Mouse (Mus musculus): Measurements from ENCODE around the gene Btf3. TPM values are rescaled to one million over a fixed set of nuclear protein-coding genes. Genes with fewer than 3 reads are reported as not detected.

Btf3 gene
- 263 and 326 TPM in 2 replicates for polyA plus RNA-seq (2015; fragmentation: Nextera tagmentation; extraction: Ambion mirVana)

- peak; percentile 90 for ATAC-seq (ENCODE audit: insufficient read depth)
- H3K27ac ChIP-seq (replicated peaks), result peak within 1 kb of the TSS; percentile 87
- peaks cover 26% of the 10 kb centered on the region for H3K36me3 ChIP-seq (replicated peaks)
- H3K4me1 ChIP-seq (replicated peaks), result peaks cover 17% of the 10 kb centered on the region
- H3K9me3 ChIP-seq (replicated peaks), result no peaks in the 10 kb centered on the region
- H3K4me3 ChIP-seq (replicated peaks), result peak within 1 kb of the TSS; percentile 97
- H3K4me2 ChIP-seq, result peak within 1 kb of the TSS; percentile 70
- H3K9ac ChIP-seq, result peak within 1 kb of the TSS; percentile 96
- H3K27me3 ChIP-seq, result no peaks in the 10 kb centered on the region
- under 1% methylated on average over 90 of the region's 90 CpGs for WGBS (ENCODE audit: insufficient replicate concordance)
Measured at GRCm38 (mm10) chr13:98316480-98317245, at the start of gene Btf3. Btf3 (minus strand) TSS chr13:98317006.

GRCm38 (mm10) chr13:98365766-98366421, 49.1 kb upstream of the Btf3 start:
- WGBS (ENCODE audit: insufficient replicate concordance), result under 1% methylated on average over 52 of the region's 52 CpGs
- H3K36me3 ChIP-seq (replicated peaks), result no peaks in the 10 kb centered on the region
- H3K27ac ChIP-seq (replicated peaks), result no peak overlapping the region
- peaks cover 92% of the 10 kb centered on the region for H3K27me3 ChIP-seq
- H3K4me3 ChIP-seq (replicated peaks), result no peak overlapping the region
- peak overlapping the region; percentile 3 for H3K4me2 ChIP-seq
- no peaks in the 10 kb centered on the region; the same call in 1 of the 2 replicates for H3K4me1 ChIP-seq (replicated peaks)
- H3K9ac ChIP-seq, result no peak overlapping the region
- H3K9me3 ChIP-seq (replicated peaks), result no peaks in the 10 kb centered on the region
- ATAC-seq (ENCODE audit: insufficient read depth), result no peak

DNA sequence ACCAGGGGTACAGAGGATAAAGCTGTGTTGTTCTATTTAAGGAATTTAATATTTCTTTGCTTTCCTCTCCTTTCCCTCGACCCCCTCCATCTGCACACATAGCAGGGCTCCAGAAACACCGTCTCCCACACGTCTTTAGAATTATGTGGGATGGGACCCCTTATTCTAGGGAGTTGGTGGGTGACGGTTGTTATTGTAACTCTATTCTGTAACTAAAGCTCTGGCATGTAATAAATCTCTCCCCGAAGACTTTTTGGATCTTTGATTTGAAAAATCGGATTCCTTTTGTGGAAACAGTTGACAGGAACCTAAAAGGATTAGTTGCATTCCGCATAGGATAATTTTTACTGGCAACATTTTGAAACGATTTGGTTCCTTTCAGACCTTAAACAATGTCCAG, 48.3 kb upstream of the Btf3 start:
- no peaks in the 10 kb centered on the region; the same call in 1 of the 2 replicates for H3K4me1 ChIP-seq (replicated peaks)
- no peak overlapping the region for H3K9ac ChIP-seq
- peaks cover 95% of the 10 kb centered on the region for H3K27me3 ChIP-seq
- no peak overlapping the region for H3K4me2 ChIP-seq
- no peak for ATAC-seq (ENCODE audit: insufficient read depth)
- H3K27ac ChIP-seq (replicated peaks), result no peak overlapping the region
- H3K4me3 ChIP-seq (replicated peaks), result no peak overlapping the region
- no peaks in the 10 kb centered on the region for H3K9me3 ChIP-seq (replicated peaks)
- no peaks in the 10 kb centered on the region for H3K36me3 ChIP-seq (replicated peaks)
- 1% methylated on average over 8 of the region's 8 CpGs for WGBS (ENCODE audit: insufficient replicate concordance)

DNA sequence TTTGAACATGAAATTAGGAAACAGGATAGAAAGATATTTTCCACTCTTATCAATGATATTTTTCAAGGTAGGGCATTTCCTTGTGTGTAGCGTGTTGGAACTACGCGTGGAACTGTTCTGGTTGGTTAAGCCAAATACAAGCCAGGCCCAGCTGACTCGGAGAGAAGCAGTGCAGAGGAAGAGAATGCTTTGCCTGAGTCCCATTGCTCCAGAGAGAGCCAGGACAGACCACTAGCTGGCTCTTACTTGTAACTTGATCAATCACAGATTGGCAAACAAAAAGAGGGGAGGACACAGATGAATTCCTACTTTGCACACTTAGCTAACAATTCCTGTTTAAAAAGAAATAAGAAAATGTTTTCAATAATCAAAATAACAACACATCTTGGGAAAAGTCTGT, 46.2 kb upstream of the Btf3 start:
- 4% methylated on average over 4 of the region's 4 CpGs for WGBS (ENCODE audit: insufficient replicate concordance)
- H3K9ac ChIP-seq, result no peak overlapping the region
- H3K4me3 ChIP-seq (replicated peaks), result no peak overlapping the region
- no peaks in the 10 kb centered on the region for H3K36me3 ChIP-seq (replicated peaks)
- H3K4me1 ChIP-seq (replicated peaks), result no peaks in the 10 kb centered on the region; the same call in 1 of the 2 replicates
- no peak overlapping the region for H3K4me2 ChIP-seq
- no peak overlapping the region for H3K27ac ChIP-seq (replicated peaks)
- no peak for ATAC-seq (ENCODE audit: insufficient read depth)
- H3K9me3 ChIP-seq (replicated peaks), result no peaks in the 10 kb centered on the region
- peaks cover 95% of the 10 kb centered on the region for H3K27me3 ChIP-seq

DNA sequence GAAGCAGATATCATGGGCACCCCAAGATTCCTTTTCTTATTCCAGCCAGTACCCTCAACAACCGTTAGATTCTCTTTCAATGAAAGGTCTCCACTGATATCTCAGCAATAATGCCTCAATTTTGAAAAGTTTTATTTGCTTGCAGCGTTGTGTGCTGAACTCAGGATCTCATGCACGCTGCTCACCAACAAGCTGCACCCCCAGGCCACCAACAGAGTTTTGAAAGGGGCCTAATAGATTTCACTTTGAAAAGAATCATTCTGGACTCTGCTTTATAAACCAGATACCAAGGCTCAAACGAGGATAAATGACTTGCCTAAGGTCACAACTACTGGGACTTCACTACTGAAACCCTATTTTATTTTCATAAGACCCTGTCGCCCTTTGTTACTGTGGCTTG, 44.4 kb upstream of the Btf3 start:
- 8% methylated on average over 5 of the region's 5 CpGs for WGBS (ENCODE audit: insufficient replicate concordance)
- H3K4me1 ChIP-seq (replicated peaks), result no peaks in the 10 kb centered on the region; the same call in 1 of the 2 replicates
- H3K9ac ChIP-seq, result no peak overlapping the region
- ATAC-seq (ENCODE audit: insufficient read depth), result no peak
- no peak overlapping the region for H3K4me3 ChIP-seq (replicated peaks)
- H3K9me3 ChIP-seq (replicated peaks), result no peaks in the 10 kb centered on the region
- H3K36me3 ChIP-seq (replicated peaks), result no peaks in the 10 kb centered on the region
- H3K4me2 ChIP-seq, result no peak overlapping the region
- H3K27ac ChIP-seq (replicated peaks), result no peak overlapping the region
- H3K27me3 ChIP-seq, result peaks cover 93% of the 10 kb centered on the region

DNA sequence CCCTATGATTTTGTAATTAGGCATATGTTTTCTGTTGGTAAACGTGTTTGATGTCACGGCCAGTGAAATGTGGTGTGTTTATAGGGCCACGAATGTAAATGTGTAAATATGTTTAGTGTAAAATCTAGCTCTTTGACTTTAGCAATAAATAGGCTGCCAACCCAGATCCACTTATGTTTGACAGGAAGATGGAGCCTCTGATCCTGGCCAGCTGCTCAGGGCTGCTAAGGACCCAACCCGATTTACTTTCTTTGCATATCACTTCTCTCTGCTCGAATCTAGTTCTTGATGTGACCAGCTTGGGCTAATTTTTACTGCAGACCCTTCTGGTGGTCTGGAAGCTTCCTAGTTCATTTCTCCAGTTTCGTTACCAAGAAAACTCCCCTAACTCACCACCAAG, 43.6 kb upstream of the Btf3 start:
- no peaks in the 10 kb centered on the region for H3K36me3 ChIP-seq (replicated peaks)
- H3K9ac ChIP-seq, result no peak overlapping the region
- H3K4me1 ChIP-seq (replicated peaks), result peaks cover 5% of the 10 kb centered on the region
- no peak overlapping the region for H3K4me3 ChIP-seq (replicated peaks)
- no peak overlapping the region for H3K27ac ChIP-seq (replicated peaks)
- H3K4me2 ChIP-seq, result no peak overlapping the region
- H3K9me3 ChIP-seq (replicated peaks), result no peaks in the 10 kb centered on the region
- WGBS (ENCODE audit: insufficient replicate concordance), result 3% methylated on average over 6 of the region's 6 CpGs
- peaks cover 93% of the 10 kb centered on the region for H3K27me3 ChIP-seq
- no peak for ATAC-seq (ENCODE audit: insufficient read depth)

DNA sequence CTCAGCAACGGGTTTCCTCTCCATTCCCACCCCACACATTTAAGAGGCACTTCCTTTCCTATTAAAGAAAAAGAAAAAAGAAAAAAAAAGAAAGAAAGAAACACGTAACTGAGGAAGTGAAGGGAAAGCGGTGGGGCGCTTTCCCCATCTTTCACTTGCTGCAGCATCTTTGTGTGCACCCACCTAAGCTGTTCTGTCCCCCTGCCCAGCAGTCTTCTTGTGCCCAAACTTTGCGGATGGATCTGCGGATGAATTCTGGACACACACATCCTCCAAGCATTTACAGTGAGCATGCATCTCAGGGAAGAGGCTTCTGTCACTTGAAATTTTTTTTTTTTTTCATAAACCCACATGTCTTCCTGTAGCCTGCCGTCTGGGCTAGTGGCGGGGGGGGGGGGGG, 42.5 kb upstream of the Btf3 start:
- Histone ChIP-seq H3K9ac (no peak overlapping the region), H3K4me1 (replicated peaks) (peaks cover 15% of the 10 kb centered on the region), H3K27ac (replicated peaks) (no peak overlapping the region), H3K9me3 (replicated peaks) (no peaks in the 10 kb centered on the region), H3K36me3 (replicated peaks) (no peaks in the 10 kb centered on the region), H3K27me3 (peaks cover 93% of the 10 kb centered on the region), H3K4me3 (replicated peaks) (no peak overlapping the region), H3K4me2 (no peak overlapping the region)
- ATAC-seq (ENCODE audit: insufficient read depth), result no peak
- 1% methylated on average over 6 of the region's 8 CpGs for WGBS (ENCODE audit: insufficient replicate concordance)

GRCm38 (mm10) chr13:98358424-98359181, 41.8 kb upstream of the Btf3 start:
- peaks cover 94% of the 10 kb centered on the region for H3K27me3 ChIP-seq
- H3K36me3 ChIP-seq (replicated peaks), result no peaks in the 10 kb centered on the region
- H3K4me3 ChIP-seq (replicated peaks), result no peak overlapping the region
- H3K4me2 ChIP-seq, result no peak overlapping the region
- WGBS (ENCODE audit: insufficient replicate concordance), result 3% methylated on average over 23 of the region's 23 CpGs
- H3K9ac ChIP-seq, result no peak overlapping the region
- no peaks in the 10 kb centered on the region for H3K9me3 ChIP-seq (replicated peaks)
- peaks cover 20% of the 10 kb centered on the region for H3K4me1 ChIP-seq (replicated peaks)
- no peak overlapping the region for H3K27ac ChIP-seq (replicated peaks)
- ATAC-seq (ENCODE audit: insufficient read depth), result no peak

- peaks cover 95% of the 10 kb centered on the region for H3K27me3 ChIP-seq
- no peak for ATAC-seq (ENCODE audit: insufficient read depth)
- no peaks in the 10 kb centered on the region for H3K36me3 ChIP-seq (replicated peaks)
- no peak overlapping the region for H3K4me2 ChIP-seq
- no peak overlapping the region for H3K27ac ChIP-seq (replicated peaks)
- H3K4me3 ChIP-seq (replicated peaks), result no peak overlapping the region
- no peak overlapping the region for H3K9ac ChIP-seq
- WGBS (ENCODE audit: insufficient replicate concordance), result 3% methylated on average over 18 of the region's 18 CpGs
- peaks cover 20% of the 10 kb centered on the region for H3K4me1 ChIP-seq (replicated peaks)
- no peaks in the 10 kb centered on the region for H3K9me3 ChIP-seq (replicated peaks)
Measured at GRCm38 (mm10) chr13:98357433-98358423, 40.9 kb upstream of the Btf3 start.

GRCm38 (mm10) chr13:98356973-98357425, 40.2 kb upstream of the Btf3 start:
- Histone ChIP-seq H3K36me3 (replicated peaks) (no peaks in the 10 kb centered on the region), H3K9me3 (replicated peaks) (no peaks in the 10 kb centered on the region), H3K27ac (replicated peaks) (no peak overlapping the region), H3K27me3 (peaks cover 95% of the 10 kb centered on the region), H3K4me3 (replicated peaks) (no peak overlapping the region), H3K4me2 (no peak overlapping the region), H3K9ac (no peak overlapping the region), H3K4me1 (replicated peaks) (peaks cover 20% of the 10 kb centered on the region)
- no peak for ATAC-seq (ENCODE audit: insufficient read depth)
- 5% methylated on average over 6 of the region's 6 CpGs for WGBS (ENCODE audit: insufficient replicate concordance)

Data from liver, embryonic 15.5 days (tissue).